Mouse (Mus musculus) forebrain, embryonic 11.5 days (tissue): ENCODE results near the gene Gm21969. TPM values are rescaled to one million over a fixed set of nuclear protein-coding genes. Genes with fewer than 3 reads are reported as not detected.
A peak's percentile ranks its signal among the peaks of the same experiment; 100 is the strongest.

ENCODE experiments used
- ATAC-seq: fragments of 200-750 bp; cut with Nextera tagmentation; replicated peaks from 2 replicates; pipeline ENCODE4 v1.8.0; 2017; ENCODE audit warnings: moderate TSS enrichment; ENCODE audit not compliant: low FRiP score
- DNase-seq: peaks from one replicate; pipeline ENCODE4 v3.0.0-alpha.2; 2017; ENCODE audit warnings: low spot score
- H3K27ac ChIP-seq: fragments of 300-500 bp; sonication (generic); 2 replicates; pipeline ENCODE4 v1.5.1; 2014; ENCODE audit warnings: low read depth, low read length
- H3K27me3 ChIP-seq: fragments of 300-500 bp; sonication (generic); 2 replicates; pipeline ENCODE4 v1.6.1; 2014; ENCODE audit warnings: mild to moderate bottlenecking, low read length, mixed read lengths; ENCODE audit not compliant: control insufficient read depth, insufficient read depth
- H3K36me3 ChIP-seq: fragments of 300-500 bp; sonication (generic); 2 replicates; pipeline ENCODE4 v1.6.1; 2014; ENCODE audit warnings: mild to moderate bottlenecking, low read length, moderate library complexity, mixed read lengths; ENCODE audit not compliant: control insufficient read depth, insufficient read depth
- H3K4me1 ChIP-seq: fragments of 300-500 bp; sonication (generic); replicated peaks from 2 replicates; pipeline ENCODE4 v1.6.1; 2014; ENCODE audit warnings: low read length, mixed read lengths; ENCODE audit not compliant: control insufficient read depth, insufficient read depth
- H3K4me2 ChIP-seq: fragments of 300-500 bp; sonication (generic); 2 replicates; pipeline ENCODE4 v1.6.1; 2014; ENCODE audit warnings: low read depth, mild to moderate bottlenecking, low read length, moderate library complexity, mixed read lengths; ENCODE audit not compliant: severe bottlenecking
- H3K4me3 ChIP-seq: fragments of 300-500 bp; sonication (generic); 2 replicates; pipeline ENCODE4 v1.5.1; 2014; ENCODE audit warnings: low read depth, low read length
- H3K9ac ChIP-seq: fragments of 300-500 bp; sonication (generic); 2 replicates; pipeline ENCODE4 v1.6.1; 2014; ENCODE audit warnings: low read length
- H3K9me3 ChIP-seq: fragments of 300-500 bp; sonication (generic); 2 replicates; pipeline ENCODE4 v1.6.1; 2016; ENCODE audit warnings: low read length, mixed read lengths; ENCODE audit not compliant: control insufficient read depth
- WGBS: fragments of 180-500 bp; shearing (Covaris S2); extraction: QIAGEN DNeasy Blood & Tissue Kit; methylation state at CpG from one replicate; pipeline ENCODE4 v1.1.7; 2014; 5-methylcytosine and 5-hydroxymethylcytosine counted together
- polyA plus RNA-seq: library from polyadenylated mRNA; unstranded; fragments of >200 nt; fragmentation: Nextera tagmentation; extraction: Ambion mirVana; gene quantifications from 2 replicates; pipeline ENCODE4 v1.2.1, GENCODE M21; 2014

Gene Gm21969
- polyA plus RNA-seq, 1 experiment from 2014 or later, result not detected

DNA sequence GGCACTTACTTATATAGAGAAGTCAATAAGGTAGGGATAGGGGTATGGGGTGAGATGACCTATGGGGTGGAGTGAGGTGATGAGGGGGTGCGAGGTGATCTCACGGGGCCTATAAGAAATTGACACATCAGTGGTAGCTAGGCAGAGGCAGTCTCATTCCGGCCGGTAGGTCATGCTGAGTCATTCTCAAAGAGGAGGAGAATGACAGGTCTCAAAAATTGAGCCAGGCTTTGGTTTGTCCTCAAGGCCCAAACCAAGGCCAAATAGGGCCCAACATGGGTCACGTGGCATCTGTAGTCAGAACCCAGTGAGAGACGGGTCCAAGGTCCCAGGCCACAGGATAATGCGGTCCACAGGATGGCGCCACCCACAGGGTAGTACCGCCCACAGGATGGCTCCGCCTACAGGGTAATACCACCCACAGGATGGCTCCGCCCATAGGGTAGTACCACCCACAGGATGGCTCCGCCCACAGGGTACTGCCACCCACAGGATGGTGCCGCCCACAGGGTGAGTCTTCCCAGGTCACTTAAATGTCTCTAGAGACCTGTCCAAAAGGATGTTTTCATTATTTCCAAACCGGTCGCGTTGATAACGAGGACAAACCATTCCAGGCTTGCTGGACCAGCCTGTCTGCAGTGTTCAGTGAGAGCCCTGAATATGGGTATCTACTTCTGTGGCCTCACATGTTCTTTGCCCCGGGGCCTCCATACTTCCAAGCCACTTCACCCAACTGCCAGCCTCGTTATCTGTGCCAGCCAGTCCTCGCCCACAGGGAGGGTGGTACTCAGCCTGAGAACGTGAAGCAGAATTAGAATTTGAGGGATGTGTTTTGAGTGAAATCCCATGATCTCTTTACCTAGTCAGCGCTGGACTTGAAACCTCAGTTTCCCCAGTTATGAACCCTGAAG is 81.0 kb downstream of the Gm21969 start:
- Histone ChIP-seq H3K9me3 (peaks cover 5% of the 10 kb centered on the region), H3K9ac (no peak overlapping the region), H3K4me1 (no peaks in the 10 kb centered on the region), H3K36me3 (no peaks in the 10 kb centered on the region), H3K27me3 (peaks cover 3% of the 10 kb centered on the region; the same call in 1 of the 2 replicates), H3K27ac (no peak overlapping the region), H3K4me3 (no peak overlapping the region), H3K4me2 (no peak overlapping the region)
- ATAC-seq, result no peak
- 77% methylated on average over 22 of the region's 22 CpGs for WGBS
- DNase-seq, result no peak

DNA sequence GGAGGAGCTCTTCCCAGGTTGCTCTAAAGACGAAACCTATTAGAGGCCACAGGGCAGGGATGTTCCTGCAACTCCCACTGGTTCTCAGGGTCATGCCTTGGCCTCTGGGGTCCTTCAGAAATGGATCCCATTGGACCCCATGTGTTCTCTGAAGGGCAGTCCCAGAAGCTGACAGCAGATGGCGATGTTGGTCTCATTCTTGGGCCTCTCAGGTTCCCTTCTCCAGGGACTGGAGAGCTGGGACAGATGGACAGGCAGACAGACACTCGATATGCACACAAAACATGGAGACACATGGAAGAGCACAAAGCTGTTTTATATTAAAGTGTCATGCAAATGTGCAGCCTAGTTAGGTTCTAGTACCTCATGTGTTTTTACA is 81.6 kb downstream of the Gm21969 start:
- WGBS, result 19% methylated on average over 3 of the region's 3 CpGs
- ATAC-seq (no peak), DNase-seq (peak; percentile 87)
- Histone ChIP-seq H3K4me2 (no peak overlapping the region), H3K4me3 (no peak overlapping the region), H3K36me3 (no peaks in the 10 kb centered on the region), H3K27ac (no peak overlapping the region), H3K27me3 (peaks cover 3% of the 10 kb centered on the region; the same call in 1 of the 2 replicates), H3K9ac (no peak overlapping the region), H3K4me1 (no peaks in the 10 kb centered on the region), H3K9me3 (no peaks in the 10 kb centered on the region; the same call in none of the 2 replicates)

DNA sequence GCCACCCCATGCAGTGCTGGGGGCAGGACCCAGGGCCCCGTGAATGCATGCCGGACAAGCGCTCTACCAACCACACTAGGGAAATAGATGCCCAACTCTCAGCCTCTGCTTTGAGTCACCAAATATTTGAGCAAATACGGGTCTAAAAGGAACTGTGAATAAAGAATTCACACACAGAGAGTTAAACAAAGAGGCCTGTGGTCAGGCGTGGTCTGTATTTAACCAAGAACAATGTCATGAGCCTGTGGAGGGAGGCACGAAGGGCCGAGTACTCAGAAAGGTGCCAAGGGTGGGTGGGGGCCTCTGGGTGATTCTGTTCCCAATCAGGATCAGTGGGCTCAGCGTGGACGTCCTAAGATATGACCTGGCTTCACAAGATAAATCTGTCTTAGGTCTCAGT is 85.1 kb downstream of the Gm21969 start:
- H3K4me3 ChIP-seq, result no peak overlapping the region
- WGBS, result 62% methylated on average over 9 of the region's 9 CpGs
- H3K4me2 ChIP-seq, result no peak overlapping the region
- H3K36me3 ChIP-seq, result no peaks in the 10 kb centered on the region
- DNase-seq, result no peak
- no peak for ATAC-seq
- no peak overlapping the region for H3K9ac ChIP-seq
- no peaks in the 10 kb centered on the region for H3K9me3 ChIP-seq
- H3K27ac ChIP-seq, result no peak overlapping the region
- no peaks in the 10 kb centered on the region for H3K4me1 ChIP-seq
- H3K27me3 ChIP-seq, result peaks cover 5% of the 10 kb centered on the region; the same call in 1 of the 2 replicates

DNA sequence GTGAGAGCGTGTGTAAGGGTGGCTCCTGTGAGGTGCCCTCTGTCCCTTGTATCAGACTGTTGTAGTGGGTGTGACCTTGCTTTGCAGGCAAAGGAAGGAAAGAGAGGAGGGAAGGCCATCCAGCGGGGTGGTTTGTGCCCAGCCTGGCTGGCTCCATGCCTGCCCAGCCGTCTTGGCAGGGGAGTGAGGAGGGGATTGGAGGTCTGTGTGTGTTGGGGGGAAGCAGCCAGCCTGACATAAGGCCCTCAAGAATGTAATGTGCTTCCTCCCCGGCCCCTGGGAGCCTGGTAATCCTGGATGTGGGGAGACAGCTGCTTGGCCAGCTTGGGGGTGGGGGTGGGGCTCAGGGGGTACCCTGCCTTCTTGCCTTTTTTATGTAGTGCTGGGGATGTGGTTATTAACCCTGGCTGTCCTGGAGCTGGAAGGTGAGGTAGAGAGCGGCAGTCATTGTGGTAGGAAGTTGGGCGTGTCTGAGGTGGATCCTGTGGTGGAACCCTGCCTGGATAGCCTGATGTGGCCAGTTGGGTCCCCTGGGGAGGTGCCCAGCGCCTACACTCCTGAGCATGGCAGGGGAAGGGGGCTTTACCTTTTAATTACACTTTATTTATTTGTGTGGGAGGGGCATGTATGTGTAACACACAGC is 86.8 kb downstream of the Gm21969 start:
- no peaks in the 10 kb centered on the region for H3K4me1 ChIP-seq
- H3K27me3 ChIP-seq, result peaks cover 5% of the 10 kb centered on the region; the same call in 1 of the 2 replicates
- no peaks in the 10 kb centered on the region for H3K9me3 ChIP-seq
- DNase-seq (no peak), ATAC-seq (no peak)
- 38% methylated on average over 7 of the region's 7 CpGs for WGBS
- no peak overlapping the region for H3K4me2 ChIP-seq
- H3K4me3 ChIP-seq, result no peak overlapping the region
- no peaks in the 10 kb centered on the region for H3K36me3 ChIP-seq
- no peak overlapping the region for H3K27ac ChIP-seq
- no peak overlapping the region for H3K9ac ChIP-seq

DNA sequence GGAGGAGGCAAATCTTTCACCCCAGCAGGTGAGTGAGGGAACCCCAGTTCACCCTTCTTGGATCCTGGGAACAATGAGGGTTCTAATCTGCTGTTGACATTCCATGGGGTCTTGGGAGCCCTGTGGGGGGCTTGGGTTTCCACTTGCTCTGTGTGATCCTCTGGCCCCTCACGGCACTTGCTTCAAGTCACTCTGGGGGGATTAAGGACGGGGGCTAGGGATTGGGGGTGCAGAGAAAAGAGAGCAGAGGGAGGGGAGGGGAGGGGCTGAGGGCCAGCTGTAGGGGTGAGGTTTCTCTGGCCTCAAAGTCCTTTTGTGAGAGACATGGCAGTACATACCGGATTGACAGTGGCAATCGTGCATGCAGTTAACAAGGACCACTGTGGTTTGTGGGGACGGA is 90.3 kb downstream of the Gm21969 start:
- DNase-seq (no peak), ATAC-seq (no peak)
- peaks cover 2% of the 10 kb centered on the region; the same call in 1 of the 2 replicates for H3K27me3 ChIP-seq
- H3K27ac ChIP-seq, result no peak overlapping the region
- 19% methylated on average over 5 of the region's 5 CpGs for WGBS
- H3K4me2 ChIP-seq, result no peak overlapping the region
- no peak overlapping the region for H3K4me3 ChIP-seq
- H3K4me1 ChIP-seq, result peaks cover 5% of the 10 kb centered on the region; the same call in 1 of the 2 replicates
- H3K9me3 ChIP-seq, result no peaks in the 10 kb centered on the region
- H3K36me3 ChIP-seq, result no peaks in the 10 kb centered on the region
- H3K9ac ChIP-seq, result no peak overlapping the region

DNA sequence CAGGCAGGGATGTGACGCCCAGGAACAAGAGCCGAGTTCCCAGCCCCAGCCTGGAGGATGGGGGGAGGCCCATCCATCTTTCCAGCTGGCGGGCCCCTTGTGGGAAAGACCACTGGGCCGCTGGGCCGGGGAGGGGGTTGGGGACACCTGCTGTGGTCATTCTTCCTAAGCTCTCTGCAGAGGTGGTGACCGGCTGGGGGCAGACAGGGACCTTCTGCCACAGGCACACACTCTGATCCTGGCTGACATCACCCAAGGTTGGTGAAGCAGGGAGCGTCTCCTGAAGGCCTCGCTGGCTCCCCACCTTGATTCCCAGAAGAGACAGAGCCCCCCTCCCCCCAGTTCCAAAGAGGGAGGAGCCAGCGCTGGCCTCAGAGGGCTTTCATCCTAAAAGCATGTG is 94.8 kb downstream of the Gm21969 start:
- no peak for ATAC-seq
- no peak overlapping the region for H3K9ac ChIP-seq

DNA sequence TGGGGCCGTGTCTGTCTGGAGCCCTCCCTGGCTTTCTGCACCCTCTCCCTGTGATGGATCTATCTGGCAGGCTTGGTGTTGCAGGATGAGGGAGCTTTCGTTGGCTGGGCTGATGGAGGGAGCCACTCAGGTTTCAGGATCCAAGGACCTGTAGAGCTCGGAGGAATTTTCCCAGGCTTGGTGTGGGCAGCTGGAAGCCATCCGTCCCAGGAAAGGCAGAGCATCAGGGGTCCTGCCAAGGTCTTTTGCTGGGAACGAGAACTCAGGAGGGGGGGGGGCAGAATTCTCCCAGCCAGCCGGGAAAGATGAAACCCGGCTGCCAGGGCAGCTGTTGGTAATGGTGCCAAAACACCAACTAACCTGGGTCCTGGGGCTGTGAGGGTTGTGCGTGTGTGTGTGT is 95.6 kb downstream of the Gm21969 start:
- Histone ChIP-seq H3K9ac (no peak overlapping the region), H3K4me3 (no peak overlapping the region), H3K4me1 (peaks cover 5% of the 10 kb centered on the region; the same call in 1 of the 2 replicates), H3K27me3 (no peaks in the 10 kb centered on the region), H3K4me2 (no peak overlapping the region), H3K27ac (no peak overlapping the region), H3K36me3 (no peaks in the 10 kb centered on the region), H3K9me3 (no peaks in the 10 kb centered on the region)
- no peak for ATAC-seq
- no peak for DNase-seq
- 75% methylated on average over 8 of the region's 8 CpGs for WGBS

More for the DNA sequence above, 94.8 kb downstream of the Gm21969 start:
- DNase-seq, result no peak
- H3K4me1 ChIP-seq, result peaks cover 5% of the 10 kb centered on the region; the same call in 1 of the 2 replicates
- no peaks in the 10 kb centered on the region for H3K36me3 ChIP-seq
- H3K27ac ChIP-seq, result no peak overlapping the region
- H3K27me3 ChIP-seq, result 0 out of 2 replicates have a peak, but pooled peaks cover 2% of the 10 kb centered on the region
- 3% methylated on average over 9 of the region's 9 CpGs for WGBS
- no peak overlapping the region for H3K4me3 ChIP-seq
- H3K9me3 ChIP-seq, result no peaks in the 10 kb centered on the region
- no peak overlapping the region; the same call in 1 of the 2 replicates for H3K4me2 ChIP-seq

DNA sequence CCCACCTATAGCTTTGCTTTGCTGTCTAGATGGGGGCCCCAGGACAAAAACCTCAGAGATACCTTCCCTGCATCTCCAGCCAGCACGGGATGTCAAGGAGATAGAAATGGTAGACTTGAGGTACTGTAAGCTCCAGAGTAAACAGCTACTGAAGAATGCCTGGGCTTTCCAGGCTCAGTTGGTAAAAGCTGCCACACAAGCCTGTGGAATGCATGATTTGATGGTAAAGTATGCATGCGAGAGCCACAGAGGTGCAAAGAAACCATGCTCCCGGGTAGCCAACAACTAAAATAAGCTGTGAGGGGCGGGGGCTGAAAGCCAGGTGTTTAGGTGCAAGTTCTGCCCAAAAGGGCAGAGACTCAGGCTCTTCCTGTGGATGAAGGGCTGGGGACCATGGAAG is 99.9 kb downstream of the Gm21969 start:
- Histone ChIP-seq H3K4me2 (no peak overlapping the region), H3K9me3 (no peaks in the 10 kb centered on the region), H3K9ac (no peak overlapping the region), H3K4me3 (no peak overlapping the region), H3K4me1 (peaks cover 1% of the 10 kb centered on the region; the same call in 1 of the 2 replicates), H3K36me3 (no peaks in the 10 kb centered on the region), H3K27ac (no peak overlapping the region), H3K27me3 (no peaks in the 10 kb centered on the region)
- ATAC-seq (no peak), DNase-seq (no peak)
- 69% methylated on average over 4 of the region's 4 CpGs for WGBS
